ENCODE assay signal across 19 mouse cellular contexts in the genomic region with DNA sequence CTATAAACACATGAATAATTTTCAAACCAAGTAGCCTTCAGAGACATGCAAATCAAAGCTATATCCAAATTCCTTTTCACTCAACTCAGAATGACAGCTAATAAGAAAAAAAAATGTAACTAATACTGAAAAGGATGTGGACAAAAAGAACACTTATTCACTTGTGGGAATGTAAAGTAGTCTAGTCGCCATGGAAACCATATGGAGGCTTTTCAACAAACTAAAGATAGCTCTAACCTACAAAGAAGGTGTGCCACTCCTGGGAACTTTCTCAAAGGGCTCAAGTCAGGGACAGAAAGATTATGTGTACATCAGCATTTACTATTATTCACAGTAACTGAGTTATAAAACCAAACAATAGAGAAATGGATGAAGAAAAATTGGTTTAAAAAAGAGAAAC.
"Had no signal": no experiment of that assay in that cellular context is flagged by ENCODE, and none has a peak within 500 bp of the region (broad histone marks: within the 10 kb centered on the region; RNA-seq: fewer than 3 reads in every experiment).

No protein-coding gene starts in this region.

- H3K4me2 ChIP-seq: liver, embryonic 12.5 days; lung, embryonic 15.5 days; midbrain, embryonic 12.5 days; neural tube, embryonic 13.5 days; neural tube, embryonic 15.5 days had no signal

- H3K27me3 ChIP-seq: liver, embryonic 12.5 days; lung, embryonic 15.5 days; midbrain, embryonic 12.5 days; neural tube, embryonic 13.5 days; neural tube, embryonic 15.5 days had no signal

- H3K4me1 ChIP-seq: liver, embryonic 12.5 days; lung, embryonic 15.5 days; midbrain, embryonic 10.5 days; midbrain, embryonic 12.5 days; neural tube, embryonic 13.5 days; neural tube, embryonic 15.5 days had no signal

- H3K9ac ChIP-seq: liver, embryonic 12.5 days; liver, embryonic 14.5 days; lung, embryonic 15.5 days; midbrain, embryonic 12.5 days; neural tube, embryonic 13.5 days; neural tube, embryonic 15.5 days had no signal

- H3K36me3 ChIP-seq: liver, embryonic 12.5 days; lung, embryonic 15.5 days; midbrain, embryonic 10.5 days; midbrain, embryonic 12.5 days; neural tube, embryonic 13.5 days; neural tube, embryonic 15.5 days had no signal

- H3K4me3 ChIP-seq: liver, embryonic 12.5 days; lung, embryonic 15.5 days; midbrain, embryonic 10.5 days; midbrain, embryonic 12.5 days; myocyte; neural tube, embryonic 13.5 days; neural tube, embryonic 15.5 days had no signal

- ATAC-seq: liver, embryonic 12.5 days; midbrain, embryonic 16.5 days had no signal

- DNase-seq: lung, adult 18-20 months; lung, postnatal 14 days; retina, postnatal 1 day; right cerebral cortex, adult 18-20 months; right cerebral cortex, postnatal 25 days; right cerebral cortex, postnatal 4 days; spleen, adult 18-20 months; thymus, adult 18-20 months; thymus, postnatal 14 days; thymus, postnatal 36 days had no signal

- H3K9me3 ChIP-seq: liver, embryonic 12.5 days; lung, embryonic 15.5 days; midbrain, embryonic 10.5 days; midbrain, embryonic 12.5 days; neural tube, embryonic 13.5 days; neural tube, embryonic 15.5 days had no signal

- H3K27ac ChIP-seq: liver, embryonic 12.5 days; liver, embryonic 14.5 days; lung, embryonic 15.5 days; midbrain, embryonic 10.5 days; midbrain, embryonic 12.5 days; neural tube, embryonic 13.5 days; neural tube, embryonic 15.5 days had no signal
